Mouse (Mus musculus) stomach, postnatal 0 days (tissue): Measurements from ENCODE around the gene Prrxl1. TPM values are rescaled to one million over a fixed set of nuclear protein-coding genes. Genes with fewer than 3 reads are reported as not detected.
A peak's percentile ranks its signal among the peaks of the same experiment; 100 is the strongest.

Experiments
- ATAC-seq: fragments of 200-750 bp; cut with Nextera tagmentation; 2 replicates; pipeline ENCODE4 v1.8.0; 2017; ENCODE audit not compliant: low FRiP score, low TSS enrichment
- DNase-seq: peaks from one replicate; pipeline ENCODE4 v3.0.0-alpha.2; 2016; ENCODE audit warnings: low spot score
- H3K27ac ChIP-seq: fragments of 300-500 bp; sonication (generic); replicated peaks from 2 replicates; pipeline ENCODE4 v1.5.1; 2014; ENCODE audit warnings: mild to moderate bottlenecking, control low read depth
- H3K27me3 ChIP-seq: fragments of 300-500 bp; sonication (generic); 2 replicates; pipeline ENCODE4 v1.6.1; 2014; ENCODE audit warnings: low read length; ENCODE audit not compliant: control insufficient read depth, insufficient read depth
- H3K36me3 ChIP-seq: fragments of 300-500 bp; sonication (generic); 2 replicates; pipeline ENCODE4 v1.6.1; 2014; ENCODE audit warnings: low read length, mixed read lengths; ENCODE audit not compliant: control insufficient read depth, insufficient read depth
- H3K4me1 ChIP-seq: fragments of 300-500 bp; sonication (generic); replicated peaks from 2 replicates; pipeline ENCODE4 v1.6.1; 2014; ENCODE audit warnings: antibody characterized with exemption; ENCODE audit not compliant: control insufficient read depth, insufficient read depth
- H3K4me2 ChIP-seq: fragments of 300-500 bp; sonication (generic); replicated peaks from 2 replicates; pipeline ENCODE4 v1.6.1; 2014; ENCODE audit warnings: low read depth, mild to moderate bottlenecking, control low read depth, moderate library complexity
- H3K4me3 ChIP-seq: fragments of 300-500 bp; sonication (generic); 2 replicates; pipeline ENCODE4 v1.5.1; 2014; ENCODE audit warnings: low read depth, low read length, control low read depth
- H3K9ac ChIP-seq: fragments of 300-500 bp; sonication (generic); 2 replicates; pipeline ENCODE4 v1.6.1; 2014; ENCODE audit warnings: mild to moderate bottlenecking, low read length, control low read depth, mixed read lengths
- H3K9me3 ChIP-seq: fragments of 300-500 bp; sonication (generic); 2 replicates; pipeline ENCODE4 v1.6.1; 2016; ENCODE audit warnings: low read length; ENCODE audit not compliant: control insufficient read depth
- CTCF ChIP-seq: IDR thresholded peaks from 2 replicates; pipeline ENCODE4 v1.5.1; 2016; ENCODE audit warnings: antibody characterized with exemption, low read depth, mild to moderate bottlenecking, moderate library complexity
- EP300 ChIP-seq: optimal IDR thresholded peaks from 2 replicates; pipeline ENCODE3; 2016; ENCODE audit warnings: antibody characterized with exemption
- WGBS: fragments of 180-500 bp; shearing (Covaris S2); extraction: QIAGEN DNeasy Blood & Tissue Kit; methylation state at CpG from one replicate; pipeline ENCODE4 v1.1.7; 2014; 5-methylcytosine and 5-hydroxymethylcytosine counted together
- polyA plus RNA-seq: library from polyadenylated mRNA; unstranded; fragments of >200 nt; fragmentation: Nextera tagmentation; extraction: Ambion mirVana; gene quantifications from 2 replicates; pipeline ENCODE4 v1.2.1, GENCODE M21; 2015

The Prrxl1 gene
- polyA plus RNA-seq, 1 experiment from 2014 or later = 0.10 TPM

DNA sequence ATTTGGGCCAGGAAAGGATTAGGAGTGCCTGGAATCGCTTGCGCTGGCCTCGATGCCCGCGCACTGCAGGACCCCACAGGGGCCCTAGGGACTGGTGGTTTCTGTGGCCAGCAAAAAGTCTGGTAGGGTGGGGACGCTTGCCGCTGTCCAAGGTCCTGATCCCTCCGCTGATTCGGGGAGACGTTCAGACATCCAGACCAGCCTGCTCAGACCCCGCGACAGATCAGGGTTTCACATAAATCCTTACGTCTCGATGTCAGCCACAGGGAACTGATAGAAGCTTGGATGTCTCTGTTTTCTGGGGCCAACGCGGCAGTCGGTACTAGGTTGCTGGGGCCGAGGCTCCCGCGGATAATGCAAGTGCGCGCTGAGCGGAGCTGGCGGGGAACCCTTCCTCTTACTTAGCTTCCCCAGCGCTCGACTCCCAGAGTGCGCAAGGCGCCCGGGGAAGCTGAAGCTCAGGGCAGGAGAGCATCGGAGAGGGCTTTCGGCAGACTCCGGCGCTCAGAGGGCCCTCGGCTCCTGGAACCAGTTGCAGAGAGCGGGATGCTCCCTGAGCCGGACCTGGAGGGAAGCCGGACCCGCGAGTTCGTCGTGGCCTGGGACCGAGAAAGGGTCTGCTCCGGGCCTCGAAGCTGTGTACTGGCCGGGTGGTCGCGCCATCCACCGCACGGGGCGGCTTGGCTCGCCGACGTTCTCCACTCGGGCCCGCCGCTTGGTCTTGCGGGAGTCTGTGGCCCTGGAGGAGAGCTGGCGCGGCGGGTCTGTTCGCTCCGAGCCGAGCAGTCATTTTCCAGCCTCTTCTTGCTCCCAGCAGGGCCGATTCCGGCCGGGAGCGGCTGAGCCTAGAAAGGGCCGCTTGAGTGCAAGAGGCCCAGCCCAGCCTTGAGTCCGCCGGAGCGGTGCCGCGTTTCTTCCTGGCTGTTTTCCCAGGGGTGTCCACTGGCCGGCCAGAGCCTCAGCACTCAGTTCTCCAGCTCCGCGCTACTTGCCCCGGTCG lies 1.7 kb upstream of the Prrxl1 start:
- TF ChIP-seq CTCF (no peak), EP300 (no peak)
- Histone ChIP-seq H3K4me2 (peak overlapping the region; percentile 35), H3K36me3 (no peaks in the 10 kb centered on the region), H3K4me3 (peak overlapping the region; percentile 18), H3K4me1 (no peaks in the 10 kb centered on the region), H3K9ac (no peak overlapping the region), H3K9me3 (no peaks in the 10 kb centered on the region), H3K27me3 (peaks cover 32% of the 10 kb centered on the region; the same call in 1 of the 2 replicates), H3K27ac (no peak overlapping the region)
- ATAC-seq (peak; percentile 45; the same call in 1 of the 2 replicates), DNase-seq (peak; percentile 79)
- WGBS = 1% methylated on average over 76 of the region's 78 CpGs

GRCm38 (mm10) chr14:32598437-32599219 lies 579 bp upstream of the Prrxl1 start:
- Histone ChIP-seq H3K9ac (no peak overlapping the region), H3K4me2 (no peak overlapping the region), H3K4me1 (no peaks in the 10 kb centered on the region), H3K27ac (no peak overlapping the region), H3K4me3 (no peak overlapping the region; the same call in 1 of the 2 replicates), H3K9me3 (no peaks in the 10 kb centered on the region), H3K36me3 (no peaks in the 10 kb centered on the region), H3K27me3 (peaks cover 32% of the 10 kb centered on the region; the same call in 1 of the 2 replicates)
- TF ChIP-seq CTCF = no peak
- no peak for TF ChIP-seq EP300
- WGBS = 11% methylated on average over 23 of the region's 23 CpGs
- DNase-seq (no peak), ATAC-seq (no peak)

DNA sequence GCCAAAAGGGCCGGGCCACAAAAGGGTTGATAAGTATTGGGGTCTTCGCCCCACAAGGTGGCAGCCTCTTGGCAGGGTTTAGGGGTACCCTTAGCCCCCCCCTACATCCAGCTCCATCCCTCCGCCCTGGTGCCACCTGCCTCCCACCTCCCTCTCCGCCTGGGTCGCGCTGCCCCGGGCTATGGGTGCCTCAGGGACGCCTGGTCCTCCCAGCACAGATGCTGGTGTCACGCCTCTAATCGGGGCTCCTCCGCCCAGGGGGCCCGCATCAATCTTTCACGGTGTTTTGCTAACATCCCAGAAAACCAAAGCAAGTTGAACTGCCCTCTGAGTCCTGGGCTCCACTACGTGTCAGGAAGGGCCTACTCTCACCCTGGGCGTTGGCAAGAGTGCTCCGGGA lies 903 bp downstream of the Prrxl1 start:
- Histone ChIP-seq H3K9me3 (no peaks in the 10 kb centered on the region), H3K27ac (no peak overlapping the region), H3K4me1 (no peaks in the 10 kb centered on the region), H3K9ac (no peak overlapping the region), H3K4me3 (no peak overlapping the region), H3K27me3 (peaks cover 32% of the 10 kb centered on the region; the same call in 1 of the 2 replicates), H3K36me3 (no peaks in the 10 kb centered on the region), H3K4me2 (no peak overlapping the region)
- ATAC-seq (no peak), DNase-seq (no peak)
- 9% methylated on average over 16 of the region's 16 CpGs for WGBS
- TF ChIP-seq EP300 (no peak), CTCF (no peak)

DNA sequence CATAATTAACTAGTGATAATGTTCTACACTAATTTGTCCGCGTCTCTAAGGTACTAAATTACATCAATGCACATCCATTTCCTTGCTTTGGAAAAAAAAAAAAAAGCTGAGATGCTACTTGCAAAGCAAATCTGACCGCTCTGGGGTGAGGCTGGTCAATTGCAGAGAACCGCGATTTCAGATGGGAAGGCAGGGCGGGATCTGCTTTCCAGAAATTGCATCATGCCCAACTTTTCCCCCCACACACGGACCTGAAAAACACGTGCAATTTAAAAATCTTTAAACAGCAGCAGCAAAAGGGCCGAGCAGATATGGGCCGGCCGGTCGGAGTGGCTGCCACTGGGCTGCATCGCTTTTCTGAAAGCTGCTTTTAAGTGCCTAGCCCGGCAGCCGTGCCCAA lies 6.3 kb downstream of the Prrxl1 start:
- no peaks in the 10 kb centered on the region for H3K36me3 ChIP-seq
- no peak overlapping the region for H3K9ac ChIP-seq
- H3K4me3 ChIP-seq = no peak overlapping the region
- WGBS = 61% methylated on average over 15 of the region's 15 CpGs
- no peaks in the 10 kb centered on the region for H3K9me3 ChIP-seq
- no peak overlapping the region for H3K27ac ChIP-seq
- DNase-seq (no peak), ATAC-seq (no peak)
- TF ChIP-seq EP300 (no peak), CTCF (no peak)
- H3K27me3 ChIP-seq = no peaks in the 10 kb centered on the region; the same call in 1 of the 2 replicates
- no peak overlapping the region for H3K4me2 ChIP-seq
- H3K4me1 ChIP-seq = no peaks in the 10 kb centered on the region

GRCm38 (mm10) chr14:32606316-32606715 lies 7.1 kb downstream of the Prrxl1 start:
- H3K36me3 ChIP-seq = no peaks in the 10 kb centered on the region
- H3K27me3 ChIP-seq = no peaks in the 10 kb centered on the region
- H3K4me2 ChIP-seq = no peak overlapping the region
- H3K9me3 ChIP-seq = no peaks in the 10 kb centered on the region
- H3K27ac ChIP-seq = no peak overlapping the region
- 49% methylated on average over 8 of the region's 8 CpGs for WGBS
- no peak for DNase-seq
- H3K4me3 ChIP-seq = no peak overlapping the region
- no peak for ATAC-seq
- H3K9ac ChIP-seq = no peak overlapping the region
- TF ChIP-seq CTCF (no peak), EP300 (no peak)
- H3K4me1 ChIP-seq = no peaks in the 10 kb centered on the region
